Mouse (Mus musculus) embryonic fibroblast, embryonic 13.5 days (primary cell): ENCODE results near the gene Jarid2. TPM values are rescaled to one million over a fixed set of nuclear protein-coding genes. Genes with fewer than 3 reads are reported as not detected.
A peak's percentile ranks its signal among the peaks of the same experiment; 100 is the strongest.

Source experiments
- H3K27ac ChIP-seq: 2 replicates; pipeline ENCODE4 v1.5.1; 2012; ENCODE audit warnings: low read length, control low read depth, inconsistent platforms; ENCODE audit not compliant: insufficient read depth
- H3K4me1 ChIP-seq: 2 replicates; pipeline ENCODE4 v1.6.1; 2011; ENCODE audit warnings: low read length; ENCODE audit not compliant: control insufficient read depth, insufficient read depth
- H3K4me3 ChIP-seq: 2 replicates; pipeline ENCODE4 v1.5.1; 2011; ENCODE audit warnings: mild to moderate bottlenecking, control low read depth, low read length; ENCODE audit not compliant: insufficient read depth
- CTCF ChIP-seq: IDR thresholded peaks from 2 replicates; pipeline ENCODE4 v1.5.1; 2011; ENCODE audit warnings: mild to moderate bottlenecking, control low read depth, low read length, moderate library complexity, borderline replicate concordance; ENCODE audit not compliant: insufficient read depth
- POLR2A ChIP-seq: IDR thresholded peaks from 2 replicates; pipeline ENCODE4 v1.6.1; 2011; ENCODE audit warnings: low read depth, mild to moderate bottlenecking, control low read depth, low read length, moderate library complexity
- polyA plus RNA-seq: library from polyadenylated mRNA; stranded (reverse); fragments of >200 nt; gene quantifications from 2 replicates; pipeline ENCODE4 v1.2.4, GENCODE M21; 2011; ENCODE audit warnings: low read depth; ENCODE audit not compliant: missing spikeins, insufficient read length

Gene Jarid2
- polyA plus RNA-seq, 1 experiment: 14.4 TPM

GRCm38 (mm10) chr13:44735088-44735690, 5.9 kb downstream of the Jarid2 start:
- TF ChIP-seq POLR2A (no peak), CTCF (no peak)
- H3K27ac ChIP-seq: no peak overlapping the region
- H3K4me3 ChIP-seq: no peak overlapping the region
- no peaks in the 10 kb centered on the region for H3K4me1 ChIP-seq

DNA sequence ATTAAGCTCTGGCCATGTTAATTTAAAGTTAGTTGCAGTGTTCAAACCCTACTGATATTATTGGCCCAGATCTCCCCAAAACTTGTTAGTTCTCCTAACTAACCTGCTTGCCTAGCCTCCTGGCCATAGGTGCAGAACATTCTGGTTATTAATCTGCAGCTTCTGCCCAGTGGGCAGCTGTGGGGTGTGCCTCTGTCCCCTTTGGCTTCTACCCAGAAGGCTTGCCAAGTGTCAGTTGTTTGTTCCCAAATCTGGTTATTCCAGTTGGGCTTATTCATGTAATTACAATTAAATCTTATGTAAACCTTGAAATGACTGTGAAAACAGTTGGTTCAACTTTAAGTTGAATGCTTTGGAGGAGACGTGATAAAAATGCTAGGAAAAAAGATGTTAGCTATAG, 8.0 kb downstream of the Jarid2 start:
- no peaks in the 10 kb centered on the region for H3K4me1 ChIP-seq
- H3K27ac ChIP-seq: no peak overlapping the region
- TF ChIP-seq POLR2A (no peak), CTCF (no peak)
- no peak overlapping the region for H3K4me3 ChIP-seq

GRCm38 (mm10) chr13:44751780-44752179, 22.5 kb downstream of the Jarid2 start:
- TF ChIP-seq CTCF: no peak
- no peak for TF ChIP-seq POLR2A
- Histone ChIP-seq H3K4me3 (no peak overlapping the region), H3K4me1 (no peaks in the 10 kb centered on the region), H3K27ac (no peak overlapping the region)

DNA sequence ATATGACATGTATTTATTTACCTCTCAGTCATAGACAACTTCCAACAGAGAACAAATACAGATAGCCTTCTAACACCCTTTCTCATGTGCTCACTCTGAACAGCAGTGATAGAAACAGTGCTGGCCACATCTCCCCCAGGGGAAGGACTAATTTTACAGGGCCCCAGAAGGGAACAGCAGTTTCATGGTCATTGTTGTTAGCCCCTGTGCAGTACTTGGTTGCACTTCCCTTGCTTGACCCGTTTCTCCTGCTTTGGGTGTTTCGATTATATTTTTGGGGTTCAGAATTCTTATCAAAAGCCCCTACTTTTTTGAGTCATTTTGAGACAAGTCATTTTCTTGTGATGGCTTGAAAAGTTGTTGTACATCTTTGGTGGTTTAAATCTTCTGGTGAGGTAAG, 23.9 kb downstream of the Jarid2 start:
- H3K4me1 ChIP-seq: no peaks in the 10 kb centered on the region
- no peak overlapping the region for H3K4me3 ChIP-seq
- TF ChIP-seq CTCF: no peak
- no peak for TF ChIP-seq POLR2A
- H3K27ac ChIP-seq: no peak overlapping the region

- Histone ChIP-seq H3K27ac (no peak overlapping the region), H3K4me3 (no peak overlapping the region), H3K4me1 (no peaks in the 10 kb centered on the region)
- TF ChIP-seq CTCF: no peak
- no peak for TF ChIP-seq POLR2A
Observed at GRCm38 (mm10) chr13:44755434-44755833, 26.2 kb downstream of the Jarid2 start.

DNA sequence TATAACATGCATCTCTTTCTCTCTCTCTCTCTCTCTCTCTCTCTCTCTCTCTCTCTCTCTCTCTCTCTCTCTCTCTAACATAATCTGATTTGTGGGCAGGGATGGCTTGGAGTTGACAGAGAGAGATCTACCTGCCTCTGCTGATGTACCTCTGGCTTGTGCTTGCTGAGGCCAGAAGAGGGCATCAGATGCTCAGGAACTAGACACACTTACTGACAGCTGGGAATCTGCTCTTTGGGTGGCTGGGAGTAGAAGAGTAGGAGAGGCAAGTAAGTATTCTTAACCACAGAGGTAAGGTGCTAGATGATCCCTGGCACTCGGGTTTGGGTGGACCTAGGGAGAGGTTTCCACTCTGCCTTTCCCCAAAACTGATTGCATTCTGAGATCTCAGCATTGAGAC, 29.5 kb downstream of the Jarid2 start:
- H3K27ac ChIP-seq: no peak overlapping the region
- H3K4me1 ChIP-seq: no peaks in the 10 kb centered on the region
- no peak overlapping the region for H3K4me3 ChIP-seq
- TF ChIP-seq POLR2A: no peak
- peak; percentile 74; the same call in 1 of the 2 replicates for TF ChIP-seq CTCF

DNA sequence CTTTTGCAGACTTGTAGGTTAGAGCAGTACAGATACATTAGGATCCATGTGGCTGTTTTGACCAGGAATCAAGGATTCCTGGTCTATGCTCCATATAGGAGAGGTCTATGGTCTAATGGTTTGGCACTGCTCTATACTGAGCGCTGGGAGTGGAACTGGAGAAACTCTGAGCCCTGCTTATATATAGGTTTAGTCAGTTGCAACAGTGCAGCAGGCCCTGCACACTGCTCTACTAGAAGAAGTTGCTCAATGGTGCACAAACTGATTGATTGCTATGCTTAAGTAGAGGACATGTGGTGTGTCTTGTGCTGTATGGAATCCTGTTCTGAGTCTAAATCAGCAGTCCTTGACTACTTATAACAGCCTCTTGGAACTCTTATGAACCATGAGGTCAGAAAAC, 31.5 kb downstream of the Jarid2 start:
- TF ChIP-seq CTCF (no peak), POLR2A (no peak)
- H3K4me1 ChIP-seq: no peaks in the 10 kb centered on the region
- H3K27ac ChIP-seq: no peak overlapping the region
- no peak overlapping the region for H3K4me3 ChIP-seq

DNA sequence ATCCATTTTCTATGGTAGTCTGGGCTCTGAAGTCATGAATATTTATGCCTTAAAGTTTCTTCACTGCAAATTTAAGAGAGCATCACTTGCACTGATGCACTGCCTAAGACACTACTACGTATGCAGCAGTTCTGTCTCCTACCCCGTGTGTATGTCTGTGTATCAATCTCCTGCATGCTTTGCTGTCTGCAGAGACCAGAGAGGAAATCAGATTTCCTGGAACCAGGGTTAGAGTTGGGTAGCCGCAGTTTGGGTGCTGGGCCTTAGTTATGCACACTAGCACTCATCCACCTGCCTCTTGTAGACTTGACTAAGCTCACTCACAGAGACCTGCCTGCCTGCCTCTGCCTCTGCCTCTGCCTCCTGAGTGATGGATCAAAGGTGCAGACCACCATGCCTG, 33.8 kb downstream of the Jarid2 start:
- Histone ChIP-seq H3K27ac (no peak overlapping the region), H3K4me1 (peaks cover 10% of the 10 kb centered on the region; the same call in 1 of the 2 replicates), H3K4me3 (no peak overlapping the region)
- no peak for TF ChIP-seq CTCF
- no peak for TF ChIP-seq POLR2A

DNA sequence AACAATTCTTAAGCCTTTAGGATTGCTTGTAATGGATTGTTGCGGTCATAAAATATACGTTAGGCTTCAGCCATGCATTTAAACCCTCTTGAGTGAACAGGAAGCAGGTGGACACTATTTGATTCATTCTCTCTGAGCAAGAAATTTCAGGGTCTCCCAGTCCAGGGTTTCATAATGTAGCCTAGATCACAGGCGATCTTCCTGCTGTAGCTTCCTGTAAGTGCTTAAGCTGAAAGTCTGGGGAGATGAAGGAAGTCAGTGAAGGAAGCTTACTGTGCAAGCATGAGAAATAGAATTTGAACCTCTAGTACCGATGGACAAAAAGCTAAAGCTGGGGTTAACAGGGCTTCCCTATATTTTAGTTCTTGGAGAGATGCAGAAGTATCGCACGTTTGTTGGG, 38.5 kb downstream of the Jarid2 start:
- Histone ChIP-seq H3K4me3 (no peak overlapping the region), H3K4me1 (peaks cover 14% of the 10 kb centered on the region), H3K27ac (no peak overlapping the region)
- no peak for TF ChIP-seq CTCF
- no peak for TF ChIP-seq POLR2A

DNA sequence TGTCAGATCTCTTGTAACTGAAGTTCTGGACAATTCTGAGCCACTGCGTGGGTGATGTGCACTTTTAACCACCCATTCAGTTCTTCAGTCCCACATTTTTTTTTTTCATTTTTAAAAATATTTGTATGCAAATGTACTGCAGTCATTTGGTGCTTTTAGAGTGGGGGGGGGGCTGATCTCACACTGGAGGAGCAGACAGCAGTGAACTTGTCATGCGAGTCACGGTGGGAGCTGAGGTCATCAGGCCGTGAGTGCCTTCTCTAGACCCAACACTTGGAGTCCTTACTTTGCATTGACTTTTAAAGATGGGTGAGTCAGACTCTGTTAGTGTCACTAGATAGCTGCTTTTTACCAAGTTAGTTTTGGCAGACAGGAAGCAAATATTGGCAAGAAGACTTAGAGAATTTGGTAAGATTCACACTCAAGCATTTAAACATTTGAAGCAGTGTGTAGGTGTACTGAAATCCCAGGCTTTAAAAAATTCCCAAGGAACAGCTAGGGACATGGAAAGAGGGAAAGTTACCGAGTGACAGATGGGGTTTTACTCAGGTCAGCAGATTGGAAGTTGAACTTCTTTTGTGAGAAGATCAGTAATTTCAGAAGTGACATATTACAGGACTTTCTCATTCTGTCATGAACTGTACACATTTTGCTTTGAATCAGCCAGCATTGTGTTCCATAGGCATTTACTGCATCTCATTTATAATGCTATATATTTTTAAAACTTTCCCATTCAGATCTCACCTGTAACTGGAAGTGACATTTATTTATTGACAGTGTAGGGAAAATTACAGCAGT, 41.7 kb downstream of the Jarid2 start:
- Histone ChIP-seq H3K27ac (peak overlapping the region; percentile 39; the same call in 1 of the 2 replicates), H3K4me1 (peaks cover 14% of the 10 kb centered on the region), H3K4me3 (no peak overlapping the region)
- TF ChIP-seq CTCF: no peak
- no peak for TF ChIP-seq POLR2A
